Mouse (Mus musculus) midbrain, postnatal 0 days (tissue): ENCODE measurements around the gene Spats1. TPM values are rescaled to one million over a fixed set of nuclear protein-coding genes. Genes with fewer than 3 reads are reported as not detected.
A peak's percentile ranks its signal among the peaks of the same experiment; 100 is the strongest.
"Not testable (repeated sequence)": the region's sequence is repeated elsewhere in the genome, so short reads cannot be mapped to it uniquely, and the experiment has no call there.

ENCODE experiments used
- ATAC-seq: fragments of 200-750 bp; cut with Nextera tagmentation; 2 replicates; pipeline ENCODE4 v1.8.0; 2017; ENCODE audit warnings: moderate number of reproducible peaks, mild to moderate bottlenecking, moderate TSS enrichment, moderate library complexity; ENCODE audit not compliant: low FRiP score
- DNase-seq: peaks from one replicate; pipeline ENCODE4 v3.0.0-alpha.2; 2015; ENCODE audit warnings: low spot score
- H3K27ac ChIP-seq: fragments of 300-500 bp; sonication (generic); 2 replicates; pipeline ENCODE4 v1.5.1; 2014; ENCODE audit warnings: low read depth, mild to moderate bottlenecking, low read length, mixed read lengths
- H3K27me3 ChIP-seq: fragments of 300-500 bp; sonication (generic); 2 replicates; pipeline ENCODE4 v1.6.1; 2014; ENCODE audit warnings: low read length, control low read depth, mixed read lengths; ENCODE audit not compliant: insufficient read depth
- H3K36me3 ChIP-seq: fragments of 300-500 bp; sonication (generic); 2 replicates; pipeline ENCODE4 v1.6.1; 2014; ENCODE audit warnings: low read length, control low read depth, mixed read lengths; ENCODE audit not compliant: insufficient read depth
- H3K4me1 ChIP-seq: fragments of 300-500 bp; sonication (generic); 2 replicates; pipeline ENCODE4 v1.6.1; 2014; ENCODE audit warnings: mild to moderate bottlenecking, control low read depth, antibody characterized with exemption, low read length, mixed read lengths; ENCODE audit not compliant: insufficient read depth
- H3K4me2 ChIP-seq: fragments of 300-500 bp; sonication (generic); 2 replicates; pipeline ENCODE4 v1.6.1; 2014; ENCODE audit warnings: low read depth, mild to moderate bottlenecking, low read length, mixed read lengths; ENCODE audit not compliant: poor library complexity, severe bottlenecking
- H3K4me3 ChIP-seq: fragments of 300-500 bp; sonication (generic); 2 replicates; pipeline ENCODE4 v1.5.1; 2014; ENCODE audit warnings: low read depth, mild to moderate bottlenecking, low read length, moderate library complexity
- H3K9ac ChIP-seq: fragments of 300-500 bp; sonication (generic); replicated peaks from 2 replicates; pipeline ENCODE4 v1.6.1; 2014; ENCODE audit warnings: mild to moderate bottlenecking, low read length, moderate library complexity, mixed read lengths; ENCODE audit not compliant: poor library complexity, severe bottlenecking
- H3K9me3 ChIP-seq: fragments of 300-500 bp; sonication (generic); 2 replicates; pipeline ENCODE4 v1.6.1; 2016; ENCODE audit warnings: low read length, control low read depth
- CTCF ChIP-seq: IDR thresholded peaks from 2 replicates; pipeline ENCODE4 v1.5.1; 2016; ENCODE audit warnings: antibody characterized with exemption, mild to moderate bottlenecking
- WGBS: fragments of 180-500 bp; shearing (Covaris S2); extraction: QIAGEN DNeasy Blood & Tissue Kit; methylation state at CpG from one replicate; pipeline ENCODE4 v1.1.7; 2014; 5-methylcytosine and 5-hydroxymethylcytosine counted together
- polyA plus RNA-seq: library from polyadenylated mRNA; unstranded; fragments of >200 nt; fragmentation: Nextera tagmentation; extraction: Ambion mirVana; gene quantifications from 2 replicates; pipeline ENCODE4 v1.2.1, GENCODE M21; 2015
- total RNA-seq: library from RNA; depleted of rRNA; stranded (reverse); fragments of >200 nt; gene quantifications from 2 replicates; pipeline ENCODE4 v1.2.3, GENCODE M21; 2014

Gene Spats1
- total and polyA plus RNA-seq, 2 experiments from 2014 or later = 2.3 to 3.4 TPM

GRCm38 (mm10) chr17:45432706-45433398 is 42.4 kb downstream of the Spats1 start:
- WGBS = 1% methylated on average over 53 of the region's 62 CpGs
- Histone ChIP-seq H3K4me3 (peak overlapping the region; percentile 88), H3K9ac (peak overlapping the region; percentile 76), H3K27me3 (no peaks in the 10 kb centered on the region), H3K27ac (peak overlapping the region; percentile 92), H3K9me3 (no peaks in the 10 kb centered on the region), H3K4me2 (peak overlapping the region; percentile 84), H3K36me3 (no peaks in the 10 kb centered on the region), H3K4me1 (peaks cover 2% of the 10 kb centered on the region; the same call in 1 of the 2 replicates)
- peak; percentile 72 for ATAC-seq
- DNase-seq = no peak
- TF ChIP-seq CTCF = no peak

- peaks cover 3% of the 10 kb centered on the region; the same call in 1 of the 2 replicates for H3K36me3 ChIP-seq
- no peak for TF ChIP-seq CTCF
- H3K9me3 ChIP-seq = no peaks in the 10 kb centered on the region
- peaks cover 2% of the 10 kb centered on the region; the same call in 1 of the 2 replicates for H3K4me1 ChIP-seq
- H3K27ac ChIP-seq = no peak overlapping the region
- peak overlapping the region; percentile 76; the same call in 1 of the 2 replicates for H3K9ac ChIP-seq
- H3K4me2 ChIP-seq = peak overlapping the region; percentile 84
- H3K27me3 ChIP-seq = no peaks in the 10 kb centered on the region
- DNase-seq (no peak), ATAC-seq (no peak)
- H3K4me3 ChIP-seq = peak overlapping the region; percentile 88
- WGBS = 80% methylated on average over 3 of the region's 3 CpGs
These were observed 43.2 kb downstream of the Spats1 start for GRCm38 (mm10) chr17:45432007-45432406.

- no peak overlapping the region for H3K27ac ChIP-seq
- peaks cover 39% of the 10 kb centered on the region for H3K36me3 ChIP-seq
- no peaks in the 10 kb centered on the region for H3K27me3 ChIP-seq
These were observed 57.8 kb downstream of the Spats1 start for GRCm38 (mm10) chr17:45417387-45417786.

GRCm38 (mm10) chr17:45411617-45412016 is 63.6 kb downstream of the Spats1 start:
- not testable (repeated sequence) for ATAC-seq, DNase-seq, H3K9ac ChIP-seq, H3K4me1 ChIP-seq, H3K9me3 ChIP-seq, H3K27ac ChIP-seq, H3K4me2 ChIP-seq, H3K4me3 ChIP-seq, H3K27me3 ChIP-seq
- peaks cover 58% of the 10 kb centered on the region for H3K36me3 ChIP-seq
- WGBS = 97% methylated on average over 2 of the region's 2 CpGs

More at GRCm38 (mm10) chr17:45417387-45417786, 57.8 kb downstream of the Spats1 start:
- Histone ChIP-seq H3K9me3 (no peaks in the 10 kb centered on the region), H3K4me2 (no peak overlapping the region), H3K4me3 (no peak overlapping the region), H3K9ac (no peak overlapping the region), H3K4me1 (no peaks in the 10 kb centered on the region)
- ATAC-seq (no peak), DNase-seq (no peak)
- no peak for TF ChIP-seq CTCF
- 91% methylated on average over 2 of the region's 2 CpGs for WGBS

GRCm38 (mm10) chr17:45408719-45409118 is 66.5 kb downstream of the Spats1 start:
- no peak for TF ChIP-seq CTCF
- WGBS = 94% methylated on average over 2 of the region's 2 CpGs
- no peak overlapping the region for H3K4me3 ChIP-seq
- DNase-seq (no peak), ATAC-seq (no peak)
- H3K27me3 ChIP-seq = no peaks in the 10 kb centered on the region
- H3K4me2 ChIP-seq = no peak overlapping the region
- no peaks in the 10 kb centered on the region for H3K4me1 ChIP-seq
- no peaks in the 10 kb centered on the region for H3K9me3 ChIP-seq
- peaks cover 50% of the 10 kb centered on the region for H3K36me3 ChIP-seq
- H3K9ac ChIP-seq = no peak overlapping the region
- H3K27ac ChIP-seq = no peak overlapping the region

- ATAC-seq = no peak
- Histone ChIP-seq H3K9me3 (no peaks in the 10 kb centered on the region), H3K4me3 (no peak overlapping the region), H3K9ac (no peak overlapping the region), H3K4me2 (no peak overlapping the region), H3K27me3 (no peaks in the 10 kb centered on the region), H3K36me3 (peaks cover 33% of the 10 kb centered on the region), H3K27ac (no peak overlapping the region), H3K4me1 (no peaks in the 10 kb centered on the region)
- 92% methylated on average over 10 of the region's 10 CpGs for WGBS
- peak; percentile 33 for DNase-seq
- peak; percentile 56 for TF ChIP-seq CTCF
These were observed 68.9 kb downstream of the Spats1 start for GRCm38 (mm10) chr17:45406281-45406680.
